Mouse (Mus musculus) right cerebral cortex, postnatal 10 days (tissue): ENCODE results near the gene St7.
A peak's percentile ranks its signal among the peaks of the same experiment; 100 is the strongest.

Experiments used
- DNase-seq, 2 experiments: peaks; one replicate each; pipeline ENCODE4 v3.0.0; 2021; ENCODE audit warnings: low spot score in 2 of 2

Gene St7

GRCm38 (mm10) chr6:17719423-17719822 lies 26.7 kb downstream of the St7 start:
- DNase-seq, result no peak

DNA sequence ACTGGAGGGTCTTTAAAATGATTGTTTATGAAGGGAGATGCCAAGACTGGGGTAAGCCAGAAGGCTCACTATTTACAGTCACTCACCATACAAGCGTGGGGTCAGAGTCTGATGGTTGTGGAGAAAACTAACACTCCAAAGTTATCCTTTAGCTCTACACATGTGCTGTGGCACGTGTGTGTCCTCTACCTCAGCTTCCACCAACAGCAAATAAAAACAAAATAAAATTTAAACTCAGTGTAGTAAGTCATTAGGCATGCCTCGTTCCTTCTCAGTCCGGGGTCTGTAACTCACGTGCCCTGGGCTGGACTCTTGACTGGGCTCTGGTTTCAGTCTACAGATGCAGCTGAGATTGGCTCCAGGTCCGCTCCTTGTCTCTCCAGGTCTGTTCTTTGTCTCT lies 27.3 kb downstream of the St7 start:
- DNase-seq, result no peak

DNA sequence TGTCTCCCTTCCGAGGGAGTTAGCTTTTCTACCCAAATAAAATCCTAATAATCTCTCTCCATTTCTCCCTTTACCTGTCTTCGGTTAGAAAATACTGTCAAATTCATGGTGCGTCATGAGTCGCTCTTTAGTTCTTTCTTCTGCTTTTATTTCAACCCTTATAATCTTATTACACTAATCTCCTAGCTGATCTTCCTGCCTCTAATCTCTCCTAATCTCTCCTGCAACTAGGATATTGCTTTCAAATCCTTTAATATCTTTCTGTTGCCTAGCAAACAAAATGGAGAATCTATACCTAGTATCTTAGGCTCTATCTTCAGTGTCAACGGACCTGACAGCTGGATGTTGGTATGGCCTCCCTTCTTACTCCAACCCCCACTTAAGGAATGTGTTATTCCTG lies 29.0 kb downstream of the St7 start:
- DNase-seq, result no peak

DNA sequence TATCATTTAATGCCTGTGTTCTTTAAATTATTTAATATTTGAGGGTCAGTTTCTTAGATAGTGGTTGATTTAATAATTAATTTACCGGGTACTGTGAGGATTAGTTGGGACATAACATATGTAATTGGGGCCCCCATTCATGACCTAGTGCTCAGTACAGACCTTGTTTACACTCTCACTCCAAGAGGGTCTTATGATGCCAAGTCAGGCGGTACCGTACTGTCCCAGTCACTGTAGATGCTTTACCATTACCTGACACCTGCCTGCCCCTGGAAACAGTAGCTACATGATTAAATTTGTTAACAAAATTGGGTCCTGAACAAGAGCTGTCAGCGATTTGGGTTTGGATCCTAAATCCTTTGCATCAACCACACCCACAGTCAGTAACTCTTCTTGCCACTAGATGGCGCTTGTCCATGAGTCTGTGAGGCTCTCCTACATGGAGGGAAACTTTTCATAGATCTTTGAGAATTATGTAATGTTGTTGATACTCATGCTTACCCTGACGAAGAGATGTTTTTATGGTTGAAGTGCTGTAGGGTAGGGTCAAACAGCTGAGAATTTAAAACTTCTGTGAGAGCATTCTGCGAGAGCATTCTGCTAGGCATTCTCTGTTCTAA lies 33.2 kb downstream of the St7 start:
- peak; percentile 76 to 82 for DNase-seq

DNA sequence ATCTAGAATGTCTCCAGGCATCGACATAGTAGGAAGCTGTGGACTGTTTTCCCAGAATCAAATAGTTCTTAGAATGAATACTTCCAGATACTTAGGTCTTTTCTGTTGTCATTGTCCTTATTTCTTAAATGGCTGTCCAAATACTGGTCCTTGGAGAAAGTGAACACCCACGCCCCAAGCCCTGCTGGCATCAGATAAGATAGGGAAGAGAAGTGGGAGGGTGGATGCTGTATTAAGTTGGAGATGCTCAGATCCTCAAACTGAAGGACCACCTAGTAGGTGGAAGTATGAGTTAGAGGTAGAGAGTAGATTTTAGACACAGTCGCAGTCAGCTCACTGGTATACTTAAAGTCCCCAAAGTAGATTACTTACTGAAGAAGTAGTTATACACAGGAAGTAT lies 34.5 kb downstream of the St7 start:
- DNase-seq, result no peak

- no peak for DNase-seq
Measured at GRCm38 (mm10) chr6:17727891-17728790, 35.4 kb downstream of the St7 start.

DNA sequence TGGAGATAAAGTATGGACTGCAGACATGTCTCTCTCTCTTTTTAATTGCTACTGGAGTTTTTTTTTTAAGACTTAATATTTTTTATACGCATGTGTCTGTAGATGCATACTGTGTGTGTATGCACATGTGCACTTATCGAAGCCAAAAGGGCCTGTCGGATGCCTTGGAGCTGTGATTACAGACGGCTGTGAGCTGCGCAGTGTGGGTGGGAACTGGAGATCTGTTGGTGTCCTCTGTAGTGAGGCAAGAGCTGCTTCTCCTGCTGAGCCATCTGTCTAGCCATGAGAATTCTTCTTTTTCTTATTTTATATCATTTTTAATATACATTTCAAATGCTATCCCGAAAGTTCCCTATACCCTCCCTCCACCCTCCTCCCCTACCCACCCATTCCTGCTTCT lies 37.4 kb downstream of the St7 start:
- peak; percentile 72 to 86 for DNase-seq

DNA sequence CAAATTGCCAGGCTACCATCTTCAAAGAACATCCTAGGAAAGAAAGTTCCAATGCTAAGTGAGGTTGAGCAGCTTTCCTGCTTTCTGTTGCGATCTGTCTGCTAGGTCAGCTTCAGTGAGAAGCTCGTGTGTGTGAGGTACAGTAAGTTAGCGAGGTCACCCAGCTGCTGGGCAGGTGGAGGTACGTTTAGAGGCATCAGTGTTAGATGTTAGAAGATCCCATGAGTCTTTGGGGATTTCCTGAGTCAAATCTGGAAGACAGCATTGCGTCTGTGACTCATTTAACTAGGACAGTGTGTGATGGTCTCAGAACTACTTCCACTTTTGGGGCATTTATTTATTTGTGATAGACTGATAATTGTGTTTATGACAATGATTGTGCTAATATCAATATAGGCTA lies 39.0 kb downstream of the St7 start:
- no peak for DNase-seq

GRCm38 (mm10) chr6:17733951-17734411 lies 41.2 kb downstream of the St7 start:
- DNase-seq, result no peak

- DNase-seq, result no peak
Measured at GRCm38 (mm10) chr6:17737262-17737948, 44.7 kb downstream of the St7 start.

- DNase-seq, result no peak
Measured at GRCm38 (mm10) chr6:17740128-17740527, 47.4 kb downstream of the St7 start.

DNA sequence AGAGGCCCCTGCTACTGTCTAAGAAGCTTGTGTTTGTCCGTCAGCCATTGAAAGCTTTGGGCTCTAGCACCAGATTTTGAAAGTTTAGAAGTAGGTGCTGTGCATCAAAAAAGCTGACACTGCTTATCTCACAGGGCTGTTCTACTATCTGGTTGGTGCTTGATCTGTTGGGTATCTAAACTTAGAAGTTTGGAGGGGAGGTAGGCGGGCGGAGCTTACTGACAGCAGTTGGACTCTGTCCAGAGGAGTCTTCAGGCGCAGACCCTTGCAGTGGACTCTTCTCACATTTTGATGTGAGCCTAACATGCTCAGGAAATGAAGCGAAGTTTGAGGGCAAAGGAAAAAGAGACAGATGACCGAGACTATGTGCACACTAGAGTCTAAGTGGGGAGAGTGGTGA lies 48.9 kb downstream of the St7 start:
- DNase-seq, result no peak

DNA sequence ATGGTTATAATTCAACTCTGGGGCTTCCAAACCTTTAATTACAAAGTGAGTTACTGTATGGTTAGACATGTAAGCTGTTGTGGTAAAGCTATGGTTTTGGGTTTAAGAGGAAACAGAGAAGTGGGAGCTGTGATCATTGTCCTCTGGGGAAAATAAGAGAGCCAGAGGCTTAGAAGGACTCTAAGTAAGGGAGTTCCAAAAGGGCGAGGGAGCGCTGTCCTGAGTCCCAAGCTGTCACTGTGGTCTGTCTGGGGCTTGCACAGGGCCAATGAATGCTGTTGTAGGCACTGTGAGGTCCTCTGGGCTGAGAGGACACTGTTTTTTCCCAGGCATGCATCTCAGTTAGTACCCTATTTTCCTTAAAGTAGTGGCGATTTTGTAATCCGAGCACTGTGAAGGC lies 49.5 kb downstream of the St7 start:
- DNase-seq, result no peak

- no peak for DNase-seq
Measured at GRCm38 (mm10) chr6:17743325-17743724, 50.6 kb downstream of the St7 start.

DNA sequence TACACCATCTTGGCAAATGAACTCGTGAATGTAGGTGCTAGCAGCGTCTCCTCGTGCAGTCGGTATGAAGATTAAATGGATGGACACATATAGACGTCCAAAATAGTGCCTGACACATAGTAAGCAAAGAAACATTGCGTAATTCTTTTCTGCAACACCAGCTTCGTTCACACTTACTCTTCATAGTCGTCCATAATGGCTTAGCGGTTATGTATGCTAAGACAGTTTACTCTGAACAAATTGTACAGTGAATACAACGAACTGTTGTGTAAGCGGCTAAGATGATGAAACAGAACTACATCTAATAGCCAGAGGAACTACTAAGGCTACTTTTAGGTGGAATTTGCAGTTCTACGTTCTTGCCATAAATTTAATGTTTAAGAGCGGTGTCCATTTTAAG lies 55.0 kb downstream of the St7 start:
- DNase-seq, result no peak

- peak; percentile 86 to 92 for DNase-seq
Measured at GRCm38 (mm10) chr6:17748866-17749582, 56.3 kb downstream of the St7 start.

- DNase-seq, result no peak
Measured at GRCm38 (mm10) chr6:17749596-17749995, 56.9 kb downstream of the St7 start.

DNA sequence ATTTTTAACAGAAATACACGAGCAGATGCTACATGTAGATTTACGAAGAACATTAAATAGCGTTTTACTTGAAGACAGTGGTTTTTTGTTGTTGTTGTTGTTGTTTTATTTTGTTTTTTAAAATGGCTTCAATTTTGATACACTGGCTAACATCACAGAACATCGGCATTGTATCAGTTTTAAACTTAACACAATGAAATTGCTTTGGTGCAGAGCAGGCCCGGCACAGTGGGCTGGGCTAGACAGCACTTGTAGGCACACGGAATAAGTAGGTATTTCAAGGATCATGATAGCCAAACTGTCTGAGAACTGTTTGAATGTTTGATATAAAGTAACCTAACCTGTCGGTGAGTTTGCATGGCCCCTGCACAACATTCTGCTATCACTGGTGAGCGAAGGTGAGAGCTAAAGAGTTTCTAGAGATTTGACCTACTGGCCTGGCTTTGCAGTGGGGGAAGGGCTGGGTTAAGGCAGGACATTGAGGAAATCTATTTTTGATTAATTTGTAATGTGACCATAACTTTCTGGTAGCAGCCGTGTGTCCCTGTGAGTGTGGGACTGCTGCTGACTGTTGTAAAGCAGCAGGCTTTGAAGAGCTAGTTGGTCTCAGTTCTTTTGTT lies 57.4 kb downstream of the St7 start:
- no peak for DNase-seq

DNA sequence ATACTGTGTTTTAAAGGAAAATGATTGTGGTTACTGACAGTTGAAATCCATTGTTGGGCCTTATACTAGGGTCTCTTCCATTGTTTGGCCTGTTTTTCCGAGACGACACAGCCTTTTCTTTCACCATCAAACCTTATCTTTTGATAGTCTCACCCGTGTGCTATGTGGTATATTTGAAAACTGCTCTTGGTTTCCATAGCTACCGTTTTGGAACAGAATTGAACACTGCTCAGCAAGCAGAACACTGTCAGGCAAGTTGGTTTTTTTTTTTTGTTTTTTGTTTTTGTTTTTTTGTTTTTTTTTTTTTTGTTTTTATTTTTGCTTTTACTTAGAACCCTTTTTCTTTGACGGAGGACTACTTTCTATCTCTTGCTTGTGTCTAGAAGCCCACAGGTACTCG lies 58.2 kb downstream of the St7 start:
- no peak for DNase-seq

DNA sequence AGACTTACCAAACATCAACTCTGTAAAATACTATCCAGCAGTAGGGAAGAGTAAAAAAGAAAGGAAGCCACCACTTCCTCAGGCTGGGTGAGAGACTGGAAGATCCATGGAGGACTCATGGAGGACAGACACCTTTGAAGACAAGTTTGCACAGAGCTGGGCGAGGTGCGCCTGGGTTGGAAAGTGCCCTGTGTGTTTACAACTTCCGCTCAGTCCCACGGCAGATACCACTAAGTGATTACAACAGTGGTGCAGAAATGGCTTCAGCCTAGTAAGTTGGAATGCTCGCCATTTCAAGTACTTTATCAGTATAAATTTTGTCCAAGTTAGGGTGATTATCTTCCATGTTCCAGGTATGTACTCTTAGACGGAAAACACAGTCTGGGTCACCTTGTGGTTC lies 63.2 kb downstream of the St7 start:
- no peak for DNase-seq

- DNase-seq, result no peak
Measured at GRCm38 (mm10) chr6:17758568-17758967, 65.8 kb downstream of the St7 start.
